Mouse (Mus musculus) embryonic facial prominence, embryonic 15.5 days (tissue): Measurements from ENCODE around the gene Gstp2. TPM values are rescaled to one million over a fixed set of nuclear protein-coding genes. Genes with fewer than 3 reads are reported as not detected.

Source experiments
- ATAC-seq: fragments of 200-750 bp; cut with Nextera tagmentation; 2 replicates; pipeline ENCODE4 v1.8.0; 2017; ENCODE audit warnings: low read depth, moderate TSS enrichment; ENCODE audit not compliant: insufficient number of reproducible peaks, low FRiP score, low TSS enrichment
- H3K27ac ChIP-seq: fragments of 300-500 bp; sonication (generic); replicated peaks from 2 replicates; pipeline ENCODE4 v1.5.1; 2015; ENCODE audit warnings: mild to moderate bottlenecking, inconsistent platforms
- H3K27me3 ChIP-seq: fragments of 300-500 bp; sonication (generic); 2 replicates; pipeline ENCODE4 v1.6.1; 2015; ENCODE audit warnings: inconsistent platforms
- H3K36me3 ChIP-seq: fragments of 300-500 bp; sonication (generic); 2 replicates; pipeline ENCODE4 v1.6.1; 2015; ENCODE audit warnings: mild to moderate bottlenecking, inconsistent platforms
- H3K4me1 ChIP-seq: fragments of 300-500 bp; sonication (generic); 2 replicates; pipeline ENCODE4 v1.6.1; 2015; ENCODE audit warnings: inconsistent platforms
- H3K4me2 ChIP-seq: fragments of 300-500 bp; sonication (generic); replicated peaks from 2 replicates; pipeline ENCODE4 v1.6.1; 2015; ENCODE audit warnings: mild to moderate bottlenecking, inconsistent platforms
- H3K4me3 ChIP-seq: fragments of 300-500 bp; sonication (generic); replicated peaks from 2 replicates; pipeline ENCODE4 v1.5.1; 2015; ENCODE audit warnings: mild to moderate bottlenecking, inconsistent platforms
- H3K9ac ChIP-seq: fragments of 300-500 bp; sonication (generic); 2 replicates; pipeline ENCODE4 v1.6.1; 2015; ENCODE audit warnings: inconsistent platforms
- H3K9me3 ChIP-seq: fragments of 300-500 bp; sonication (generic); replicated peaks from 2 replicates; pipeline ENCODE4 v1.6.1; 2016; ENCODE audit warnings: inconsistent platforms
- WGBS: fragments of 180-500 bp; shearing (Covaris S2); methylation state at CpG from one replicate; pipeline ENCODE4 v1.1.7; 2015; 5-methylcytosine and 5-hydroxymethylcytosine counted together
- polyA plus RNA-seq: library from polyadenylated mRNA; unstranded; fragments of >200 nt; fragmentation: Nextera tagmentation; extraction: Ambion mirVana; gene quantifications from 2 replicates; pipeline ENCODE4 v1.2.1, GENCODE M21; 2015

Gstp2 gene
- polyA plus RNA-seq, 1 experiment from 2014 or later: 3.7 TPM

- Histone ChIP-seq H3K4me1 (peaks cover 11% of the 10 kb centered on the region), H3K4me3 (no peak overlapping the region), H3K27me3 (no peaks in the 10 kb centered on the region), H3K27ac (no peak overlapping the region), H3K9ac (no peak overlapping the region), H3K36me3 (no peaks in the 10 kb centered on the region), H3K9me3 (no peaks in the 10 kb centered on the region), H3K4me2 (no peak overlapping the region)
- WGBS: 66% methylated on average over 6 of the region's 6 CpGs
- ATAC-seq: no peak
Measured at GRCm38 (mm10) chr19:3994932-3995331, 50.9 kb downstream of the Gstp2 start.

DNA sequence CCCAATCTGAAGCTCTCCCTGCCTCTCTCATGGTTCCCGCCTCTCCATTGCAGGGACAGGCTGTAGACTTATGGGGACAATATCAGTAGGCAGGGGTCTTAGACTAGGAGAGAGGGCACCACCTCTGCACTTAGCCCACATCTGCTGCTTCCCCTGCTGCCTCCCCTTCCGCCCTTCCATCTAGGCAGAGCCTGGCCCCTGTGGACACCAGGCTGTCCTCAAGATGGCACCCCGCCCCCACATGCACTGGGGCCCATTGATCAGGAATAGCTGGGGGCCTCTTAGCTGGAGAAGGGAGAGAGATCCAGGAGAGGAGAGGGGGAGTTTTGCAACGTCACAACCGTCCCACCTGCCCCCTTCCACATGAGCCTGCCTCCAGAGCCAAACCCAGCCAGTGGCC is 53.4 kb downstream of the Gstp2 start, which contains the start of gene Tbx10:
Tbx10 (plus strand) TSS at position 337 of the 400 bp plus-strand sequence.
- Histone ChIP-seq H3K4me2 (no peak within 1 kb of the TSS), H3K9me3 (no peaks in the 10 kb centered on the region), H3K4me1 (no peaks in the 10 kb centered on the region; the same call in 1 of the 2 replicates), H3K9ac (no peak within 1 kb of the TSS), H3K36me3 (no peaks in the 10 kb centered on the region), H3K27me3 (no peaks in the 10 kb centered on the region), H3K27ac (no peak within 1 kb of the TSS), H3K4me3 (no peak within 1 kb of the TSS)
- no peak for ATAC-seq
- 43% methylated on average over 5 of the region's 5 CpGs for WGBS

DNA sequence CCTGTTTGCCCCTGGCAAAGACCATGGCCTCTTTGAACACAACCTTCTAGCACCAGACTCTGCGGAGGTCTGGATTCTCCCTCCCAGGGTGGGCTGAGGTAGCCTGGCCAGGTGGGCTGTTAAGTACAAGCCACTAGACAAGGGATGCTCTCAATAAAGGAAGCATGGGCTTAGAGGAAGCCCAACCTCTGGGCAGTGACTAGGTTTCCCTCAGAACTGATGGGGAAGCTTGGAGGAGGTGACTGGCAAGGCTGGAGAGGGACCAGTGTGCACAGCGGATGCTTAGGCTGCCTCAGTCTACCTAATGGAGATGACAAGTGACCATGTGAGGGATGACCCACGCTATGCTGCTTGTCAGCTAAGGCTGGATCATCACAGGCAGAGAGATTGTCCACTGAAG is 53.9 kb downstream of the Gstp2 start:
- ATAC-seq: no peak

GRCm38 (mm10) chr19:3991562-3991961 is 54.3 kb downstream of the Gstp2 start:
- no peak overlapping the region for H3K4me2 ChIP-seq
- H3K36me3 ChIP-seq: no peaks in the 10 kb centered on the region
- peaks cover 5% of the 10 kb centered on the region for H3K4me1 ChIP-seq
- no peaks in the 10 kb centered on the region for H3K9me3 ChIP-seq
- 93% methylated on average over 3 of the region's 3 CpGs for WGBS
- no peak overlapping the region for H3K9ac ChIP-seq
- no peak for ATAC-seq
- H3K4me3 ChIP-seq: no peak overlapping the region
- H3K27me3 ChIP-seq: no peaks in the 10 kb centered on the region
- no peak overlapping the region for H3K27ac ChIP-seq

More for the DNA sequence above, 53.9 kb downstream of the Gstp2 start:
- no peak overlapping the region for H3K9ac ChIP-seq
- no peak overlapping the region for H3K4me2 ChIP-seq
- H3K4me3 ChIP-seq: no peak overlapping the region
- no peak overlapping the region for H3K27ac ChIP-seq
- H3K36me3 ChIP-seq: no peaks in the 10 kb centered on the region
- H3K4me1 ChIP-seq: peaks cover 1% of the 10 kb centered on the region; the same call in 1 of the 2 replicates
- H3K27me3 ChIP-seq: no peaks in the 10 kb centered on the region
- 77% methylated on average over 3 of the region's 3 CpGs for WGBS
- no peaks in the 10 kb centered on the region for H3K9me3 ChIP-seq

GRCm38 (mm10) chr19:3990804-3991203 is 55.0 kb downstream of the Gstp2 start:
- no peak overlapping the region for H3K27ac ChIP-seq
- no peak overlapping the region for H3K4me2 ChIP-seq
- H3K27me3 ChIP-seq: no peaks in the 10 kb centered on the region
- WGBS: 61% methylated on average over 6 of the region's 6 CpGs
- no peaks in the 10 kb centered on the region for H3K36me3 ChIP-seq
- no peak overlapping the region for H3K4me3 ChIP-seq
- H3K9ac ChIP-seq: no peak overlapping the region
- H3K9me3 ChIP-seq: no peaks in the 10 kb centered on the region
- H3K4me1 ChIP-seq: peaks cover 11% of the 10 kb centered on the region
- no peak for ATAC-seq

Other genes with a start within 250 kb of the Gstp2 start
- gene Chka, start 194.2 kb downstream of the Gstp2 start, polyA plus RNA-seq: 38.2 and 44.3 TPM in 2 replicates
- gene Tcirg1, start 138.9 kb downstream of the Gstp2 start, polyA plus RNA-seq: 57.5 and 64.3 TPM in 2 replicates
- gene Ndufs8, start 133.2 kb downstream of the Gstp2 start, polyA plus RNA-seq: 255 and 269 TPM in 2 replicates
- 4.8 and 4.9 TPM in 2 replicates for gene Aldh3b1, start 116.2 kb downstream of the Gstp2 start, polyA plus RNA-seq
- 27.7 and 30.0 TPM in 2 replicates for gene Unc93b1, start 110.8 kb downstream of the Gstp2 start, polyA plus RNA-seq
- gene Aldh3b3, start 87.4 kb downstream of the Gstp2 start, polyA plus RNA-seq: 2.8 and 3.2 TPM in 2 replicates
- 22.8 and 25.3 TPM in 2 replicates for gene Aldh3b2, start 73.7 kb downstream of the Gstp2 start, polyA plus RNA-seq
- 5.5 and 6.0 TPM in 2 replicates for gene Acy3, start 59.5 kb downstream of the Gstp2 start, polyA plus RNA-seq
- gene Tbx10, start 53.3 kb downstream of the Gstp2 start, polyA plus RNA-seq: not detected in 2 replicates
- 31.0 and 35.8 TPM in 2 replicates for gene Nudt8, start 45.4 kb downstream of the Gstp2 start, polyA plus RNA-seq
- gene Gm49405, start 45.4 kb downstream of the Gstp2 start, polyA plus RNA-seq: 3.9 and 4.7 TPM in 2 replicates
- gene Doc2g, start 42.7 kb downstream of the Gstp2 start, polyA plus RNA-seq: 5.4 and 5.6 TPM in 2 replicates
- gene Ndufv1, start 33.2 kb downstream of the Gstp2 start, polyA plus RNA-seq: 190 and 202 TPM in 2 replicates
- gene Gstp1, start 8.0 kb downstream of the Gstp2 start, polyA plus RNA-seq: 511 and 558 TPM in 2 replicates
- gene Gstp3, start 13.5 kb upstream of the Gstp2 start, polyA plus RNA-seq: 0.41 and 0.77 TPM in 2 replicates
- not detected in 2 replicates for gene Cabp2, start 35.6 kb upstream of the Gstp2 start, polyA plus RNA-seq
- gene Cdk2ap2, start 51.2 kb upstream of the Gstp2 start, polyA plus RNA-seq: 84.6 and 92.8 TPM in 2 replicates
- 9.7 and 10.8 TPM in 2 replicates for gene Pitpnm1, start 54.0 kb upstream of the Gstp2 start, polyA plus RNA-seq
- gene Aip, start 79.8 kb upstream of the Gstp2 start, polyA plus RNA-seq: 98.5 and 100 TPM in 2 replicates
- not detected in 2 replicates for gene Gpr152, start 93.8 kb upstream of the Gstp2 start, polyA plus RNA-seq
- 0.31 and 0.37 TPM in 2 replicates for gene Cabp4, start 98.0 kb upstream of the Gstp2 start, polyA plus RNA-seq
- gene Coro1b, start 102.6 kb upstream of the Gstp2 start, polyA plus RNA-seq: 159 and 178 TPM in 2 replicates
- gene Ptprcap, start 107.6 kb upstream of the Gstp2 start, polyA plus RNA-seq: 4.8 and 6.2 TPM in 2 replicates
- 66.2 and 70.4 TPM in 2 replicates for gene Rps6kb2, start 117.3 kb upstream of the Gstp2 start, polyA plus RNA-seq
- 3.4 and 5.4 TPM in 2 replicates for gene Carns1, start 129.5 kb upstream of the Gstp2 start, polyA plus RNA-seq
- gene Tbc1d10c, start 145.3 kb upstream of the Gstp2 start, polyA plus RNA-seq: 3.6 and 5.1 TPM in 2 replicates
- gene Ppp1ca, start 146.0 kb upstream of the Gstp2 start, polyA plus RNA-seq: 745 and 794 TPM in 2 replicates
- 33.6 and 35.0 TPM in 2 replicates for gene Rad9a, start 155.6 kb upstream of the Gstp2 start, polyA plus RNA-seq
- 10.1 and 10.2 TPM in 2 replicates for gene Clcf1, start 168.2 kb upstream of the Gstp2 start, polyA plus RNA-seq
- not detected in 2 replicates for gene AC109138.7, start 168.3 kb upstream of the Gstp2 start, polyA plus RNA-seq
- 33.5 and 34.0 TPM in 2 replicates for gene Pold4, start 185.9 kb upstream of the Gstp2 start, polyA plus RNA-seq
- 27.5 and 34.4 TPM in 2 replicates for gene Ssh3, start 223.2 kb upstream of the Gstp2 start, polyA plus RNA-seq
- 13.0 and 13.7 TPM in 2 replicates for gene Ankrd13d, start 237.1 kb upstream of the Gstp2 start, polyA plus RNA-seq